Mouse (Mus musculus): Measurements from ENCODE around the gene Zmym6. TPM values are rescaled to one million over a fixed set of nuclear protein-coding genes. Genes with fewer than 3 reads are reported as not detected.

The Zmym6 gene
- polyA plus RNA-seq (2017; shearing (Covaris generic)), result 39.1 TPM

GRCm38 (mm10) chr4:127076875-127077548 lies at the start of gene Zmym6:
Gene Zmym6 (plus strand): TSS chr4:127077383.

GRCm38 (mm10) chr4:127060585-127061290 lies 16.4 kb upstream of the Zmym6 start, which contains the start of gene Zmym1:
Gene Zmym1 (minus strand): TSS chr4:127061152.

GRCm38 (mm10) chr4:127123391-127123790 lies 46.2 kb downstream of the Zmym6 start, which contains the start of gene Tmem35b:
Gene Tmem35b (plus strand): TSS chr4:127123691.

GRCm38 (mm10) chr4:127168914-127169345 lies 91.7 kb downstream of the Zmym6 start, which contains the start of gene Dlgap3:
Gene Dlgap3 (plus strand): TSS chr4:127169204.

Other genes with a start within 250 kb of the Zmym6 start
- gene Zmym4, start 109.2 kb upstream of the Zmym6 start, polyA plus RNA-seq (2017; shearing (Covaris generic)), result 20.1 TPM
- 18.8 TPM for gene Sfpq, start 56.1 kb upstream of the Zmym6 start, polyA plus RNA-seq (2017; shearing (Covaris generic))
- gene Zmym1, start 16.2 kb upstream of the Zmym6 start, polyA plus RNA-seq (2017; shearing (Covaris generic)), result 36.9 TPM
- 31.9 TPM for gene Tmem35b, start 46.3 kb downstream of the Zmym6 start, polyA plus RNA-seq (2017; shearing (Covaris generic))
- gene Dlgap3, start 91.8 kb downstream of the Zmym6 start, polyA plus RNA-seq (2017; shearing (Covaris generic)), result not detected
- 57.6 TPM for gene Smim12, start 166.4 kb downstream of the Zmym6 start, polyA plus RNA-seq (2017; shearing (Covaris generic))
- gene Gja4, start 236.7 kb downstream of the Zmym6 start, polyA plus RNA-seq (2017; shearing (Covaris generic)), result not detected

All from inflammation-experienced regulatory T-cells, adult 16 weeks (primary cell).